Mouse (Mus musculus) lung, postnatal 4 days (tissue): ENCODE measurements around the gene Gm37240.
"Not testable (repeated sequence)": the region's sequence is repeated elsewhere in the genome, so short reads cannot be mapped to it uniquely, and the experiment has no call there.

ENCODE experiments used
- DNase-seq, 2 experiments: peaks; one replicate each; pipeline ENCODE4 v3.0.0; 2021

Gene Gm37240

GRCm38 (mm10) chr3:85629895-85630510, 257.3 kb downstream of the Gm37240 start:
- no peak for DNase-seq

GRCm38 (mm10) chr3:85619751-85620150, 267.6 kb downstream of the Gm37240 start:
- DNase-seq: no peak

- no peak for DNase-seq
Measured at GRCm38 (mm10) chr3:85619345-85619744, 268.0 kb downstream of the Gm37240 start.

- no peak for DNase-seq
Measured at GRCm38 (mm10) chr3:85618885-85619284, 268.4 kb downstream of the Gm37240 start.

- no peak for DNase-seq
Measured at GRCm38 (mm10) chr3:85616389-85616788, 270.9 kb downstream of the Gm37240 start.

- no peak for DNase-seq
Measured at GRCm38 (mm10) chr3:85607753-85608152, 279.6 kb downstream of the Gm37240 start.

GRCm38 (mm10) chr3:85606912-85607311, 280.4 kb downstream of the Gm37240 start:
- peak; percentile 25 to 68 for DNase-seq

- no peak for DNase-seq
Measured at GRCm38 (mm10) chr3:85603811-85604210, 283.5 kb downstream of the Gm37240 start.

GRCm38 (mm10) chr3:85601841-85602305, 285.4 kb downstream of the Gm37240 start:
- DNase-seq: no peak

- no peak for DNase-seq
Measured at GRCm38 (mm10) chr3:85599526-85599925, 287.8 kb downstream of the Gm37240 start.

- no peak for DNase-seq
Measured at GRCm38 (mm10) chr3:85594452-85594851, 292.9 kb downstream of the Gm37240 start.

- DNase-seq: no peak
Measured at GRCm38 (mm10) chr3:85592640-85593252, 294.6 kb downstream of the Gm37240 start.

GRCm38 (mm10) chr3:85592067-85592466, 295.3 kb downstream of the Gm37240 start:
- DNase-seq: no peak

GRCm38 (mm10) chr3:85590090-85590754, 297.1 kb downstream of the Gm37240 start:
- DNase-seq: no peak

- DNase-seq: no peak
Measured at GRCm38 (mm10) chr3:85588701-85589100, 298.6 kb downstream of the Gm37240 start.

- no peak for DNase-seq
Measured at GRCm38 (mm10) chr3:85584966-85585365, 302.4 kb downstream of the Gm37240 start.

GRCm38 (mm10) chr3:85583194-85583593, 304.1 kb downstream of the Gm37240 start:
- DNase-seq: no peak

- DNase-seq: no peak
Measured at GRCm38 (mm10) chr3:85582726-85583125, 304.6 kb downstream of the Gm37240 start.

GRCm38 (mm10) chr3:85573864-85574830, 313.2 kb downstream of the Gm37240 start, which contains the start of gene Gatb:
Gene Gatb, plus strand, starts transcription at chr3:85574119.
- DNase-seq: peak; percentile 99

GRCm38 (mm10) chr3:85573216-85573863, 314.0 kb downstream of the Gm37240 start:
- DNase-seq: no peak

- DNase-seq: not testable (repeated sequence)
Measured at GRCm38 (mm10) chr3:85572502-85572901, 314.8 kb downstream of the Gm37240 start.

- DNase-seq: peak in 1 of 2 experiments; percentile 63
Measured at GRCm38 (mm10) chr3:85571276-85571675, 316.0 kb downstream of the Gm37240 start.
